Mouse (Mus musculus): ENCODE measurements around the gene Tmem184b. TPM values are rescaled to one million over a fixed set of nuclear protein-coding genes. Genes with fewer than 3 reads are reported as not detected.
A peak's percentile ranks its signal among the peaks of the same experiment; 100 is the strongest.

Tmem184b gene
- polyA plus RNA-seq, 1 experiment from 2014 or later, result 37.5 TPM

MicroRNAs within 50 kb of the gene (microRNA counts, 519-probe panel; counts per million panel counts)
- 2,308 counts per million, percentile 44 among the panel's probes with 10 or more counts for microRNA mmu-miR-1943

Small RNA genes within 50 kb of the gene (microRNA-seq; reads per million reads assigned to microRNA genes)
- gene Mir1943, result 1.5 reads per million

Other genes with a start within 250 kb of the Tmem184b start
- 1.7 and 1.9 TPM in 2 replicates for gene Sox10, start 238.3 kb downstream of the Tmem184b start, polyA plus RNA-seq (2015; fragmentation: Nextera tagmentation; extraction: Ambion mirVana)
- 78.5 and 85.1 TPM in 2 replicates for gene Pick1, start 174.4 kb downstream of the Tmem184b start, polyA plus RNA-seq (2015; fragmentation: Nextera tagmentation; extraction: Ambion mirVana)
- gene Gm49486, start 174.2 kb downstream of the Tmem184b start, polyA plus RNA-seq (2015; fragmentation: Nextera tagmentation; extraction: Ambion mirVana), result 0.97 and 1.1 TPM in 2 replicates
- gene Slc16a8, start 148.8 kb downstream of the Tmem184b start, polyA plus RNA-seq (2015; fragmentation: Nextera tagmentation; extraction: Ambion mirVana), result 0.36 and 0.81 TPM in 2 replicates
- gene Baiap2l2, start 118.0 kb downstream of the Tmem184b start, polyA plus RNA-seq (2015; fragmentation: Nextera tagmentation; extraction: Ambion mirVana), result 1.9 and 3.6 TPM in 2 replicates
- gene Pla2g6, start 75.2 kb downstream of the Tmem184b start, polyA plus RNA-seq (2015; fragmentation: Nextera tagmentation; extraction: Ambion mirVana), result 25.8 and 29.5 TPM in 2 replicates
- 0.79 and 0.97 TPM in 2 replicates for gene Maff, start 56.9 kb downstream of the Tmem184b start, polyA plus RNA-seq (2015; fragmentation: Nextera tagmentation; extraction: Ambion mirVana)
- gene Csnk1e, start 52.0 kb upstream of the Tmem184b start, polyA plus RNA-seq (2015; fragmentation: Nextera tagmentation; extraction: Ambion mirVana), result 316 and 323 TPM in 2 replicates
- gene Kcnj4, start 101.7 kb upstream of the Tmem184b start, polyA plus RNA-seq (2015; fragmentation: Nextera tagmentation; extraction: Ambion mirVana), result 0.20 and 0.33 TPM in 2 replicates
- gene Kdelr3, start 112.8 kb upstream of the Tmem184b start, polyA plus RNA-seq (2015; fragmentation: Nextera tagmentation; extraction: Ambion mirVana), result 5.1 and 5.3 TPM in 2 replicates
- gene Ddx17, start 143.2 kb upstream of the Tmem184b start, polyA plus RNA-seq (2015; fragmentation: Nextera tagmentation; extraction: Ambion mirVana), result 60.1 and 63.7 TPM in 2 replicates
- gene Dmc1, start 201.5 kb upstream of the Tmem184b start, polyA plus RNA-seq (2015; fragmentation: Nextera tagmentation; extraction: Ambion mirVana), result 0.59 and 0.67 TPM in 2 replicates